Mouse (Mus musculus) c-Kit-positive CD71-positive TER-119-positive erythroid progenitor cells, embryonic 14.5 days (primary cell): ENCODE data around the gene Ado.

Experiments used
- DNase-seq: peaks from one replicate; pipeline ENCODE4 v3.0.0-alpha.2; 2013; ENCODE audit warnings: low spot score

Gene Ado

DNA sequence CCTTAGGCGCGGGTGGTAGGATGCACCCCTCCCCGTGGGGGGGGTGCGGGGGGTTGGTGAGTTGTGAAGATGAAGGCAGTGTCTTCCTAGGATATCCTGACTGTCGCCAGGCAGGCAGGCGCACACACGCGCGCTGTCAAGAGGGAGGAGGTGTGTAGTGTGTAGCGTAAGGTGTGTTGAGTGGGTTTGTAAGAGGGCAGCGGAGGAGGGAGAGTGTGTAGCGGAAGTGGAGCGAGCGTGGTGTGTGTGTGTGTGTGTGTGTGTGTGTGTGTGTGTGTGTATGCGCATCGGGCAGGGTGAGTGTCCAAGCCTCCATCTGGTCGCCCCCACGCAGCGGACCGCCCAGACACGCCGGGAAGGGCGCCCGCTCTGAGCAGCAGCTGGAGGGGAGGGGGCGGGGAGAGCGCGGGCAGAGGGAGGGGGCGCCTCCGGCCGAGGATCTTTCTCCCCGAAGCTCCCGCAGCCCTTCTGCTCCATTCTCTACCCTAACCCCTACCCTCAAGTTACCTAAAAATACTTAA, 12.1 kb downstream of the Ado start:
- peak; percentile 12 for DNase-seq

DNA sequence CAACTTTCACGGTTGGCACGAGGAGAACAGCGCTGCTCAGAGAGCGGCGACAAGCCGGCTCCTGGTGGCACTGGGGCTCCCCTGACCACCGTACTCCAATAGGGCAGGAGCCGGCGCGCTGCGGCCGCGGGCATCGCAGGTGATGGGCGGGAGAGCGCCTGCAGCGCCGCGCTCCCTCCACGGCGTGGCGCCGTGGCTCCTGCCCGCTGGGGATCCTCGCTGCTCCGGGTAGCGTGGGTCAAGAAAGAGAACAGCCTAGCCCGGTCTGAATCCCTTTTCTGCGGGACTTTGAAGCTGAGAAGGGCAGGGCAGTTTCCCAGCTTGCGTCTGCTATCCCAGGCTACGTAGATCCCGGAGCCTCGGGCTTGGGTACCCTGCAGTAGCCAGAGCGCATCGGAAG, 12.8 kb downstream of the Ado start:
- DNase-seq = peak; percentile 34

DNA sequence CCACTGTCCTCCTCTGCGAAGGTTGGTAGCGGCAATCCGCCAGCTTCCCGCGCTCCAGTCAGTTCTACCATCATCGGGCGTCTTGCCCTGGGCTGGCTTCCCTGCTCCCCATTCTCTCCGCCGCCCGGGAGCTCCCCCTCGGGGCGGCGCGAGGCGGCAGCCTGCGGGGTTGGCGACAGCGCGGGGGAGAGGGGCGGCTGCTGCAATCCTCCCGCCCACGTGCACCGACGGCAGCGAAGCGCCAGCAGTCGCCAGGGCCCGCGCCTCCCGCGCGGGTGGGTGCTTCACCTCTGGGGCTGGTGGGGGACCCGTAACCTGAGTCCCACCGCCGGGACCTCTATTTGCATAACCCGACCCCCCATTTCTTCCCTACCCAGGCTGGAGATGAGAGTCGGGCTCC, 13.5 kb downstream of the Ado start, which contains the start of gene Egr2:
Gene Egr2 (plus strand): TSS at position 220 of the 400 bp plus-strand sequence.
- no peak for DNase-seq

DNA sequence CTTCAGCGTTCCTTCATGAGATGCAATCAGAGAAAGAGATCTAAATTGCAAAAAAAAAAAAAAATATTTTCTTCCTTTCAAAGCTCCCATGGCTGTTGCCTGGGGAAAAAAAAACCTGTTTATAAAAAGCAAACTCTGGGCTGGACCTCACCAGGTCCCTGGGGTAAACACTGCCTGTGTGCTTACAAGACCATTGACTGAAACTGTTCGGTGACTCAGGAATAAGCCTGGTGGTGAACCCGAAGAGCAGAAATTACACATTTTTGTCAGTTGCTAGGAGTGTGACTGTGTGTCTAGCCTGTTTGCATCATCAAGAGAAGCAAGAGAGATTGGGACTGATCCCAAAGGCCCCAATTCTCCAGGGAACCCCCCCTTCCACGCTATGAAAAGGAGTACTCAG, 19.0 kb downstream of the Ado start:
- DNase-seq = no peak

DNA sequence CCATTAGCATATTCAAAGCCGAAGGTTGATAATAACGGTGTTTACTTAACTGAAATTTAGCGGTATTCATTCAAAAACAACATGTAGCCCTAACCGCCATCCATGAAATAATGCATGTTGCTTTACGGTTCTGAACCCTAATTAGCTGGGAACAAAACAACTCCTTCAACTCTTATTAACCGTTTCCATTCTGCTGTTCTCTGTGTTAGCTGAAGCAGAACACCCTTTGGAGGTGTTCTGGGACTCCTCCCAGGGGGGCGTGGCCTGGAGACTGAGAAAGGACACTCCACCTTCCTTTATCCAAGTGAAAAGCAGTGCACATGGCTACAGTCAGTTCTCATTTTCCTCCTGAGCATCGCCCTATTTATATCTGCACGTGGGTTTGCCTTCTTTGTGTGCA, 22.3 kb downstream of the Ado start:
- DNase-seq = no peak

DNA sequence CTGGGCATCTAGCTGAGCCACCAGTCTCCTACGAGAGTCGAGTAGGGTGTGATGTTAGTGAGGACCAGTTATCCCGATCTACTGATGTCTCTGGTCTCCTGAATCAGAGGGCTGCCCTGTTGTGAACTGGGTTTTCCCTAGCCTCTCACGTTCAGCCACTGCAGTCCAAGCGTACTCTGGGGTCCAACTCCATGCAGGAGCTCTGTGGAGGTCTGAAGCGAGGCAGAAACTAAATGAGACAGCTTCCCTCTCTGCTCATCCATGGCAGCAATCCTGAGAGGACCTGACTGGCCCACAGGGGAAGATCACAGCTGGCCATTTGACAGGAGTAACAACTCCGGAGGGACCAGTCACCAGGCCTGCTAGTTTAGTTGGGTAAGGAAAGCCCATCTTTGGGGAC, 24.1 kb downstream of the Ado start:
- no peak for DNase-seq

DNA sequence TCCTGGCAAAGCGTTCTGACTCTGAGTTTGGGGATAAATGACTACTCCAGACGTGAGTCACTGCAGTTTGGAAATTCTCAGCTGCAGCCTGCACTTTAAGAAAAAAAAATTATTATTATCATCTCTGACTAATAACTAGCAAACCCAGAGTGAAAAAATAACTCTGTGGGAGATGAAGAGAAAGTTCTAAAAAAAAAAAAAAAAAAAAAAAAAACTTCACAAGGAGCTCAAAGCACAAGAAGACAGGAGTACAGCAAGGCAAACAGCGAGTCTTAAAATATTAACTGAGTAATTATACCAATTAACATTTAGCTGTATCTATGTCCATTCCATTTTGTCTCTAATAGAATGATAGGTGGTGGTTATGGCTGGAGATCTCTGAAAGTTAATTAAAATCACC, 24.6 kb downstream of the Ado start:
- DNase-seq = no peak

DNA sequence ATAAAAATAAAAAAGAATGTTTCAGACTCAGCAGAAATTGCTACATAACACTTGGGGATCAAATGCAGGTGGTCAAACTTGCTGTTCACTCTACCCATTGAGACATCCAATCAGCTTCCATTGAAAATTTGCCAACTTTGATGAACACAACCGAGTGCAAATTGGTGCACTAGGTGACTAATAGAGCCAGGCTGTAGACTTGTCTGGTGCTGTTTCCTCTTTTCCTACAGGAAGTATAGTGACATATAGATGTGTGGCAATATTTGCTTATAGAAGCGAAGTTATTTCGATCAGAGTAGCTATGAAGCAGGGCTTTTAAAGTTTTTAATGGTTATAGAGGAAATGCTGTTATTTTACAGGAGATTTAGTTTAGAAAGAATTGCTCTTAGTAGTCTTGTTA, 30.0 kb downstream of the Ado start:
- DNase-seq = no peak

DNA sequence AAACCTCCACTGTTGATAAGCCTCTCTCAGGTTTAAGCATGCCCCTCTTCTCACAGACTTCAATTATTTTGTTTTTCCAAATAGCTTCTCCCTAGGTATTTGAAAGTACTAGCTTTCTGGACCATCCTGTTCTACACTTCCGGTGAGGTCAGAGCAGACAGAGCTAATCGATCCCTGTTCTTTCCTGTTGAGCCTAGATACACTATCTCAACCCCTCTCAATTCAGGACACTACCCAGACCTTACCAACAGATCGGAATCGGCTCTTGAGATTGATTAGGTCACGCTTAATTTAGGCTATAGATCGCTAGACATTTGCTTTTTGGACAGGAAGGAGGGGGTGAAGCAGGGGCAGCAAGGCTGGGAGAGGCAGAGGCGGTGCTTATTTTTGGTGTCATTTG, 35.9 kb downstream of the Ado start:
- DNase-seq = no peak

DNA sequence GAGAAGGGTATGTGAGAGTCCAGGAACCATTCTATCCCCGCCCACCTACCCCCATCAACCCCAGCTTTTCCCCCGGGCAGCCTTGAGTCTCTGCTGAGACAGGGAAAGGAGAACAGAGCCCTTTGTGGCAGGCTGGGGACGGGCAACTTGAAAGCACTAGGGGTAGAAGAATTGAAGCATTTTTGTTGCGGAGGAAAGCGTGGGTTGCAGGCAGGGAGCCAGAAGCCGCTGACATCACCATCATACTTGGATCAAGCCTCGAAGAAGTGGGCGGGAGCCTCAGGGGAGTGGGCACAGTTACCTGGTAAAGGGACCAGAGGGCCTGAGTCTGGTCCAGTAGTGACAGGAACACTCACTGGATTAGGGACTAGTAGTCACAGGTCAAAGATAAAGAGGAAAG, 36.5 kb downstream of the Ado start:
- DNase-seq = no peak

DNA sequence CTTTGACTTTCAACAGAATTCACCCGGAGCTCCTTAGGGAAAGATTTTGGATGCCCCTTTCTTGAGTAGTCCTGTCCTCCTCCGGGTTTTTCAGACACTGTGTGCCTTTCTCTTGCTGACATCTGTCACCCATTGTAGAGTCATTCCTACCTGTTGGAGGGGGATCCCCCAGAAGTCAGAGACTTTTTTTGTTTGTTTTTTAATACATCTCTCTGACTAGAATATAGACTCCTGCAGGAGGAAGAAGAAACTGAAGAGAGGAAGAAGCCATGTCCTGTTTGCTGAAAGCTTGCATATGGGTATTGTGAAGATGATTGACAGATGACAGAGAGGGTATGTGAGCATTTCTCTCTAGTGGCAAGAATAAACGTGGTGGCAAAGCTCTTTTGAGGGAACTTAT, 43.5 kb downstream of the Ado start:
- no peak for DNase-seq

DNA sequence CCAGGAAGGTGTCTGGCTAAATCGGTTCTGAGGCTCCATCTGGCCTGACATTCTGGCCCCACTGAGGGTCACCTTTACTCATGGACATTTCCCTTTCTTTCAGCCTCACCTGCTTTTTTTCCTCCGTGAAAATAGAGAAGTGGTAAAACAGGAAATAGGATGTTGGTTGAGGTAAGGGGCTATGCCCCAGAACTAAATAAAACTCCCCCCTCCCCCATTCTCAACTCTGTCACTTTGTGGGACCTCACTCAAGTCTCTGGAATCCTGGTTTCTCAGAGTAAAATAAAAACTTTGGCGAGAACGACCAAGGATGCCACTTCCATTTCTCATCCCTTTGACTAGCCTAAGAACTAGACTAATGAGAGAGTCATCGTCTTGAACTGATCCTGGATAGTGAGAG, 44.7 kb downstream of the Ado start:
- DNase-seq = no peak

DNA sequence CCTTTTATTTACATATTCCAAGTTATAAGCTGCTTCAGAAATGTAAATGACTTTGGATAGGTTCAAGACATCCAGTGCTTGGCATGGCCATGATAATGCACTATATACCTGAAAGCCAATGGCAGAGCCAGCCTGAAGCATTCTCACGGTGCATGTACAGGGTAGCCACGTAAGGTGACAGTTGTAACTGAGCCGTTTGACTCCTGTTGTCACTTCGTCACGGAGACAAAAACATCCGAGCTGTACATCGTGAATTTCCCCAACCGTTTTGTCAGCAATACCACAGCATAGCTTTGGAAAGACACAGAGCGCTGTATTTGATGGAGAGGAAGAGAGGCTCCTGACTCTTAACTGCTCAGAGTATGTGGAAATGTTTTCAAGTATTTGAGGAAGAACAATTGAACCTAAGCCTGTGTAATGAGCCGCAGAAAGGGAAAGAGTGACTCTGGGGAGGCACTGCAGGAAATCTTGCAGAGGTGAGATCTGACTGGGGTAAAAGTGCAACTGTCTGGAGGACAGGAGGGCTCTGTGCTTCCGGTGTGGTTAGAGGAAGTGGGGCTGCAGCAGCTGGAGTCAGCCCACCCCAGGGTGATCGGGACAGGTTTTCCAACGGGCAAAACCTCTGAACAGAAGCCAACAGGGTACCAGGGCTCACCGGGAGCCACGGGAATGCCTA, 45.3 kb downstream of the Ado start:
- no peak for DNase-seq

DNA sequence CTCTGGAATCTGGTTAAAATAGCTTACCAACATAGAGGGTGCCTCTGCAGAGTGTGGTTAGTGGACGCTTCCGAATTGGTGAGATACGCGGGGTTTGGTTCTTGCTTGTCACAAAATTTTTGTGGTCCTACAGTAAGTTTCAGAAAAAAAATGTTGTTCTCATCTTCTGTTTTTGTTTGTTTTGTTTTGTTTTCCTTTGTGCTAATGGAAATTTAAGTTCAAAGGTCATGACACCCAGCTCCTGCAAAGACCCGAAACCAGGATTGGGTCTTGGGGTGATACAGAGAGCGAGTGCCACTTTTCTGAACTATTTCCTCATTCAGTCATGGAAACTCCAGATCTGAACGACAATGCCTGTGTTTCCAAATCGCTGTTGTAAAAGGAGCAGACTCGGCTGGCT, 50.8 kb downstream of the Ado start:
- DNase-seq = no peak

DNA sequence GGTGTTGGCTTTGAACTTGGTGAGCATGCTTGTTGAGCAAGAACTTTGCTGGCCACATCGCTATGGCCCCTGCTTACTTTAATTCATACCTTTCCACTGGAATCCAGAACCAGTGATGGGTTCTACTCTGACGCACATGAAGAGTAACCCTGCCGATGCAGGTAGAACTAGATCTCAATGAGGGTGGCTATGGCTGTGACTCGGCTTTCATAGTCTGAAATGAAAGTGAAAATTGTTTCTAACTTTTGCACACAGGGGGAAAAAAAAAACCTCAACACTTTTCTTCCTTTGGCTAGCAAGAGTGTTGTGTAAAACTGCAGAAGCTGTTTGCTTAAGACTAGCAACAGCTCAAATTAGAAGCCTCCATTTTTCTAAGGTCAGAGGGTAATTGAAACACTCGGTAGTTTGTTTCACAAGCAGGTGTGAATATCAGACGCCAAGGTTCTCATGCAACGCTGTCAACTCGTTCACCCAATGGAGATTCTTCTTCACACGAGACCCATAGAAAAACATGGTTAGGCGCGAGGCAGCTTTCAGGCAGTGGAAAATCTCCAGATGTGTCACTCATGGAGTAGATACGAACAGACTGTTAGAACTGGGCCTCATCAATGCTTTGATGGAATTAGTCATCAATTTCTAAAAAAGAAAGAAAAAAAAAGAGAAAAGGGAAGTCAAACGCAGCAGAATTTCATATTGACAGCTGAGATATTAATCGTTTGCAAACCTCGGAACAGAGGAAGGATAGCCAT, 51.4 kb downstream of the Ado start:
- DNase-seq = no peak
